Mouse (Mus musculus): ENCODE results near the gene Phf10. TPM values are rescaled to one million over a fixed set of nuclear protein-coding genes. Genes with fewer than 3 reads are reported as not detected.
A peak's percentile ranks its signal among the peaks of the same experiment; 100 is the strongest.
"Not testable (repeated sequence)": the region's sequence is repeated elsewhere in the genome, so short reads cannot be mapped to it uniquely, and the experiment has no call there.

Phf10 gene
- polyA plus RNA-seq, 1 experiment from 2014 or later: 34.7 TPM

DNA sequence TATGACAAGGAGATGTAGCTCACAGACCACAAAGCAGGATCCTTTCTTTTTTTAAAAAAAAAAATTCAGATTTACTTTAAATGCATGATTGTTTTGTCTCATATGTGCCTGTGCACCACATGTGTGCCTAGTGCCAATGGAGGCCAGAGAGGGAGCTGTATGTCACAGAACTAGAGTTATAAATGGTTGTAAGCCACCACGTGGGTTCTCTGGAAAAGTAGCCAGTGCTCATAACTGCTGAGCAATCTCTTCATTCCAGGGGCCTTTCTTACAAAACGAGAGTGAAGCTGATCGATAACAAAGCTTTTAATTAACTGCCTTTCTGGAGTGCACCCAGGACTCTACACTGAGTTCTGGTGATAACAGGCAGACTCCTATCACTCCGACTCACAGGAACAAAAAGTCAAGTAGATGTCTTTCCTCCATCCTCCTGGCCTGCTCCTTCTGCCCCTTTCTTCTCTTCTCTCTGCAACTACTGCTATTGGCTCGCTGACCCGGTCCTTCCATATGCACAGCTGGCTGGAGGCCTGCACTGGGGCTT lies 7.4 kb upstream of the Phf10 start:
- not testable (repeated sequence) for H3K36me3 ChIP-seq; H3K4me2 ChIP-seq (replicated peaks); H3K9me3 ChIP-seq; H3K4me3 ChIP-seq; ATAC-seq (ENCODE audit: insufficient number of reproducible peaks, insufficient read depth, low FRiP score, low TSS enrichment); H3K27me3 ChIP-seq; H3K27ac ChIP-seq; H3K4me1 ChIP-seq; H3K9ac ChIP-seq
- WGBS: no CpG with 5 or more reads among the region's 6 CpGs

DNA sequence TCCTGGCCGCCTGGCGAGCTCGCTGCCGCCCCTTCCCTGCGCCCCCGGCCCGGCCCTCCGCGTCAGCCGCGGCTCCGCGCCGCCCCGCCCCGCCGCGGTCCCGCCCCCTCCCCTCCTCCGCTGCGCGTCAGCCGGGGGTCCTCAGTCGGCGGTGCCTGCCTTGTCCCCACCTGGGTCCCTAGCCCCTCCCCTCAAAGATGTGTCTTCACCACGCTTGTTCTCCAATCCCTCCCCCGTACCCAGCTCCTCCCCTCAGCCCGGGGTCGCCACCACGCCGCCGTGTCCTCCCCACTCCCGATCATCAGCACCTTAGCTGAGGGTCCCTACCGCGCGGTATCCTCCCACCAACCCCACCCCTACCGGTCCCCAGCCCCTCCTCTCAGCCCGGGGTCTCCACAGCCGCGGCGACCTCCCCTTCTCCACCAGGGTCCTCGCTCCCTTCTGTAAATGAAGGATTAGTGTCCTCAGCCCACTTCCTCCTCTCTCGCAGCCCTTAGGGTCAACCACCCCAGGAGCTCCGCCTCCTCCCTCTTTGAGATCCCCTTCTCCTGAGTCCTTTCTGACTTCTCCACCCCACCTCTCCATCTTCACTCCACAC lies 583 bp upstream of the Phf10 start:
- not testable (repeated sequence) for H3K4me1 ChIP-seq; H3K9ac ChIP-seq; H3K27ac ChIP-seq; H3K36me3 ChIP-seq; H3K4me2 ChIP-seq (replicated peaks); H3K4me3 ChIP-seq; H3K27me3 ChIP-seq; H3K9me3 ChIP-seq
- ATAC-seq (ENCODE audit: insufficient number of reproducible peaks, insufficient read depth, low FRiP score, low TSS enrichment): peak; percentile 94
- no CpG with 5 or more reads among the region's 44 CpGs for WGBS

DNA sequence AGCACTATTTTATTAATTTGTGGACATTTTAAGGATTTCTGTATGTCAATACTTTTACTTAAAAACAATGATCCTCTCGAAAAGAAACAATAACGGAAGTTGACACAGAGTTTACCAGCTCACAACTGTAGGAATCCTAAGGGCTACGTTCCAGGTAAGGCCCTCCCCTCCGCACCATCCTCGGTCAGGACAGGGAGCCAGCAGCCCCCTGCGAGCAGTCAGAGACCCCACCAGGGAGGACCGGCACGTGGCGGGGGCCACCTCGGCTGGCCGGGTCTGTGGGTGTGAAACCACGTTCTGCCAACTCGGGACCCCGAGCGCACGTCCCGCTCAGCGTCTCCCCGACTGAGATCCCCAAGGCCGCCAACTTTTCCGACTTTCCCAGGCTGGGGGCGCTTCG lies 553 bp downstream of the Phf10 start:
- H3K9me3 ChIP-seq: no peaks in the 10 kb centered on the region
- 0 out of 2 replicates have a peak, but pooled peaks cover 4% of the 10 kb centered on the region for H3K36me3 ChIP-seq
- no peak overlapping the region for H3K27ac ChIP-seq
- peak overlapping the region; percentile 72 for H3K4me3 ChIP-seq
- ATAC-seq (ENCODE audit: insufficient number of reproducible peaks, insufficient read depth, low FRiP score, low TSS enrichment): peak; percentile 23; the same call in 1 of the 2 replicates
- H3K27me3 ChIP-seq: no peaks in the 10 kb centered on the region
- peak overlapping the region; percentile 71 for H3K9ac ChIP-seq
- 1% methylated on average over 23 of the region's 23 CpGs for WGBS
- peaks cover 7% of the 10 kb centered on the region for H3K4me1 ChIP-seq
- peak overlapping the region; percentile 72 for H3K4me2 ChIP-seq (replicated peaks)

DNA sequence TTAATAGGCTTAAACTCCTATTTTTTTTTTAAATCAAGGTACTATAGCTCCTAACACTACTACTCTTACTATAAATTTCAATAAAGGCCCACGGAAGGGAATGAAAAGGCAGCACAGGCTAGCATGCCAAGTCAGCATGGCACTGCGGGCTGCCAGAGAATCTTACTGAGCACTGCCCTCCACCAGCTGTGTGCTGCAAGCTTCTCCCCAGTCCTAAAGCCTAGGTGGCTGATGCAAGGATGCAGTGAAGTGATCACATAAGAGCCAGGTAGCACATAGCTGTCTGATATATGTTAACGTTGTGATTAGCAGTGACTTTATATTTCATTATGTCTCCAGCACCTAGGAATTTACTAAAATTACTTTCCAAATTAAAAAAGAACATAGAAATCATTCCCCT lies 1.1 kb downstream of the Phf10 start:
- Histone ChIP-seq H3K36me3 (0 out of 2 replicates have a peak, but pooled peaks cover 4% of the 10 kb centered on the region), H3K9me3 (no peaks in the 10 kb centered on the region), H3K27me3 (no peaks in the 10 kb centered on the region), H3K4me3 (peak overlapping the region; percentile 26; the same call in 1 of the 2 replicates), H3K4me1 (peaks cover 7% of the 10 kb centered on the region), H3K9ac (peak overlapping the region; percentile 40), H3K27ac (no peak overlapping the region), H3K4me2 (replicated peaks) (peak overlapping the region; percentile 72)
- no peak for ATAC-seq (ENCODE audit: insufficient number of reproducible peaks, insufficient read depth, low FRiP score, low TSS enrichment)
- 35% methylated on average over 3 of the region's 3 CpGs for WGBS

DNA sequence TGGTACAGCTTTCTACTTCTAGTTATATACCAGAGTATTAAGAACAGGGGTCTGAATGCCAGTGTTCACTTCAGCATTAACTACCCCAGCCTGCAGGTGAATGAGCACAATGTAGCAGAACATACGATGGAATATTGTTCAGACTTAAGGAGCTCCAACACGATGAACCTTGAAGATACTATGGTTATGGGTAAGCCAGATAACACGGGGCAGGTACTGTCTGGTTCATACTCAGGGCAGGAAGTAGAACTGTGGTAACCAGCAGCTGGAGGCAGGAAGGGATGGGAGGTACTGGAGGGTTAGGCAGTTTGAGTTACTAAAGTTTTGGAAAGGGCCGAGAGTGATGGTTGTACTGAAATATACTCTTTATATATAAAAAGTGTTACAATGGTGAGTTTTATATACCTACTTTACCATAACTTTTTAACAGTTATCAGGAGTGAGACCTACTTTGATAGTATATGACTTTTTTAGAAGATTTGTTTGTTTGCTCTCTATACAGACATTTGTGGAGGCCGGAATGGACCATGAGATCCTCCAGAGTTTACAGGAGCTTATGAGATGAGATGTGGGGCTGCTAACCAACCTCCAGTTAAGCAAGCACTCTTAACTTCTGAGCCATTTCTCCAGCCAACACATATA lies 2.3 kb downstream of the Phf10 start:
- ATAC-seq (ENCODE audit: insufficient number of reproducible peaks, insufficient read depth, low FRiP score, low TSS enrichment): no peak

DNA sequence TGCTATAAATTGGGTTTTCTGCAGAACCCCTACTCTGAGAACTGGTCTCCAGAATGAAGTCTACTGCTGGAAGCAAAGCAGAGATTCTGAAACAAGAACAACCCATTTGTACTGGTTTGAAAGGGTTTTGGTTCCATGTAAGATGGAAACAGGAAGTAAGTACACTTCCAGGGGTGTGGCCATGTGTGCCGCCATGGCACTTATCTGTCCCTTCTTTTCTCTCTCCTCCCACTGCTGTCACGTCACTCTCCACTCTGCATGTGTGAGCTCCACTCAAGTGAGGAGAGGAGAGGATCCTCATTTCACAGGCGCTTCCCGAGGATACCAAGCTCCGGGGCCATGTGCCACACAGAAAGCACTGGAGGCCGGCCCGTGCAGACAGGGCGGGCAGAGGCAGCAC lies 7.6 kb downstream of the Phf10 start:
- 90% methylated on average over 8 of the region's 8 CpGs for WGBS
- no peak overlapping the region for H3K27ac ChIP-seq

More for the DNA sequence above, 2.3 kb downstream of the Phf10 start:
- Histone ChIP-seq H3K9me3 (no peaks in the 10 kb centered on the region), H3K4me1 (peaks cover 7% of the 10 kb centered on the region), H3K36me3 (peaks cover 13% of the 10 kb centered on the region), H3K4me3 (no peak overlapping the region), H3K27me3 (no peaks in the 10 kb centered on the region), H3K4me2 (replicated peaks) (no peak overlapping the region), H3K27ac (no peak overlapping the region), H3K9ac (no peak overlapping the region)
- WGBS: 87% methylated on average over 5 of the region's 5 CpGs

DNA sequence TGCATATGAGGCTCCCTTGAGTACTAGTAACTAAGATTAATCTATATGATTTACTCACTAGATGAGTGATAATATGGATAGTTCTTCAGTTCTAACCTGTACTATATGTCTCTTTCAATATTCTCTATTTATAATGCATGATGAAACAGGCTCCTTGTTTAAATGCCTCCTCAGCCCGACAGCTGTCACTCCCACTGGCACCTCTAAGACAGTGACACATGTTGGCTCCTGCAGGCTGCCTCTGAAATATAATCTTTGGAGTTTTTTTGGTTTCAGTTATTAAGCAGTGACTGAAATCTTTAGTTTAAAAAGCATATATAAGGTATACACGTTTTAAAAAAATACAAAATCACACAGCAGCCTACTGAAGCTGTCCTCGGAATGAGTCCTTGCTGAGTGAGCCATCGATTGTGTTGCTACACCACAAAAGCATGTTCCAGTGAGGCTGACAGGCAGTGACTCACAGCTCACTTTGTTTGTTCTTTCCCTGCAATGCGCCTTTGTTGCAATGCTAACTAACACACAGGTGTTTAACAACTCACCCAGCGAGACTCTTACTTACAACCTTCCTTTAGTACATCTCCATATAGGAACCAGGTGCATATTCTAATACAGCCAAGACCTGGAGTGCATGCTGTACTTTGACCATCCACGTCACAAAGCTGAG lies 11.8 kb downstream of the Phf10 start:
- no peak for ATAC-seq (ENCODE audit: insufficient number of reproducible peaks, insufficient read depth, low FRiP score, low TSS enrichment)
- no peak overlapping the region for H3K9ac ChIP-seq
- WGBS: 86% methylated on average over 7 of the region's 7 CpGs

More for the DNA sequence above, 7.6 kb downstream of the Phf10 start:
- Histone ChIP-seq H3K4me1 (0 out of 2 replicates have a peak, but pooled peaks cover under 1% of the 10 kb centered on the region), H3K9me3 (no peaks in the 10 kb centered on the region), H3K36me3 (peaks cover 50% of the 10 kb centered on the region), H3K9ac (no peak overlapping the region), H3K4me3 (no peak overlapping the region), H3K4me2 (replicated peaks) (no peak overlapping the region), H3K27me3 (no peaks in the 10 kb centered on the region)
- ATAC-seq (ENCODE audit: insufficient number of reproducible peaks, insufficient read depth, low FRiP score, low TSS enrichment): no peak

DNA sequence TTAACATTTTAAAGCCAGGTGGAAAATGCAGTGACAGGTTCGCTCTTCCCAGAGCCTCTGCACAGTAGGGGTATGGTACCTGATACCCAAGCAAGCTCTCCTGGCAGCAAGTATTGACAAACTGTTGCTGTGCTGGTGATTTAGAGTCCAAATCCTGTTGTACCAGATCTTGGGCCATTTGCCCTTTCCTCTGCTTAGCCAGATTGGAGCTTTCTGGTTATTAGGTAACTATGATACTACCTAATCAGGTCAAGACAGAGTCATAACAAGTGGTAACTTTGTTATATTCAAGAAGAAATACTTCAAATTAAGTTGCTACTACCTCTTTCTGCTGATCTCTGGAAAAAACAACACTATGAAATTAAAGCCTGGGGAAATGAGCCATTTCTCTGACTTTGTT lies 16.5 kb downstream of the Phf10 start:
- Histone ChIP-seq H3K9me3 (no peaks in the 10 kb centered on the region), H3K27ac (no peak overlapping the region), H3K4me2 (replicated peaks) (peak overlapping the region; percentile 95), H3K36me3 (peaks cover 33% of the 10 kb centered on the region), H3K27me3 (no peaks in the 10 kb centered on the region), H3K4me1 (peaks cover 16% of the 10 kb centered on the region), H3K4me3 (no peak overlapping the region), H3K9ac (no peak overlapping the region)
- WGBS: 88% methylated on average over 1 of the region's 1 CpGs
- no peak for ATAC-seq (ENCODE audit: insufficient number of reproducible peaks, insufficient read depth, low FRiP score, low TSS enrichment)

More for the DNA sequence above, 11.8 kb downstream of the Phf10 start:
- no peak overlapping the region for H3K27ac ChIP-seq
- peaks cover 71% of the 10 kb centered on the region for H3K36me3 ChIP-seq
- peaks cover 3% of the 10 kb centered on the region for H3K4me1 ChIP-seq
- H3K9me3 ChIP-seq: no peaks in the 10 kb centered on the region
- H3K27me3 ChIP-seq: no peaks in the 10 kb centered on the region
- no peak overlapping the region for H3K4me2 ChIP-seq (replicated peaks)
- no peak overlapping the region for H3K4me3 ChIP-seq

DNA sequence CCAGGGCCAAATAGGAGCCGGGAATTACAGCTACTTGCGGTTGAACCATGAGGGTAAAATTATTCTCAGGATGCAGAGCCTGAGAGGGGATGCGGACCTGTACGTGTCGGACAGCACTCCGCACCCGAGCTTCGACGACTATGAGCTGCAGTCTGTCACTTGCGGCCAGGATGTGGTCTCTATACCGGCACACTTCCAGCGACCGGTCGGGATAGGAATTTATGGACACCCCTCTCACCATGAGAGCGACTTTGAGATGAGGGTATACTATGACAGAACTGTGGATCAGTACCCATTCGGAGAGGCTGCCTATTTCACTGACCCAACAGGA lies 17.4 kb downstream of the Phf10 start:
- Histone ChIP-seq H3K27ac (peak overlapping the region; percentile 80; the same call in 1 of the 2 replicates), H3K9ac (peak overlapping the region; percentile 83), H3K9me3 (no peaks in the 10 kb centered on the region), H3K4me1 (peaks cover 16% of the 10 kb centered on the region), H3K4me2 (replicated peaks) (peak overlapping the region; percentile 95), H3K27me3 (no peaks in the 10 kb centered on the region), H3K4me3 (peak overlapping the region; percentile 87), H3K36me3 (peaks cover 27% of the 10 kb centered on the region; the same call in 1 of the 2 replicates)
- WGBS: 25% methylated on average over 16 of the region's 16 CpGs
- ATAC-seq (ENCODE audit: insufficient number of reproducible peaks, insufficient read depth, low FRiP score, low TSS enrichment): peak; percentile 1; the same call in 1 of the 2 replicates

DNA sequence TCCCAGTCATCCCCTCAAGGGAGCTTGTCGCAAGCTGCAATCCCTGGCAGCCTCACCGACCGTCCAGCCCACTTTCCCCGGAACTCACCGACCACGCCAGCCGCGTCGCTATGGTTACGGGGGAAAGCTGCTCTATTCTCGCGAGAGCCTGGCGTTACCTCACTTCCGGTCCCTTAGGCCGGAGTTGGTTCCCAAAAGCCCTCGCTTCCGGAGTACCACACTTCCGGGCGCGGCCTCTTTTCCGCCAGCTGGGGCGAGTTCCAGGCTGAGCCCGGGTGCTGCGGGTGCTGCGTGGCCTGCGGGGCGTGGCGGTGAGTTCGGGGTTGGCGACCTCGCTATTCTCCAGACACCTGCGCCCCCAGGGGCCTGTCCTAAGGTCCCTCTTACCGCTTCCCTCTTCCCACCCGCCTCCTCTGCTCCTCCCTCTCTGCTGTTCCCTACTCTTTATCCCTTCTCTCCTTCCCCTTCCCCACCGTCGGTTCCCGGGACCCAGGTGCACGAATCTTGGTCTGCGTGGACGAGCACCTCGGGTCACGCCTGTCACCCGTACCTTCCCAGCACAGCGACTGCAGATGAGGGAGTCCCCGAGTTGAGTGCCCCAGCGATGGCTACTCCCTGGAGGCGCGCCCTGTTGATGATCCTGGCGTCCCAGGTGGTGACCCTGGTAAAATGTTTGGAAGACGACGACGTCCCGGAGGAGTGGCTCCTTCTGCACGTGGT lies 17.9 kb downstream of the Phf10 start, which contains the start of the genes Wdr27 and 1600012H06Rik:
Wdr27 (minus strand) TSS at position 150 of the 720 bp plus-strand sequence.
1600012H06Rik (plus strand) TSS at position 176 of the 720 bp plus-strand sequence.
- Histone ChIP-seq H3K27ac (peak within 1 kb of the TSS; percentile 80), H3K4me1 (peaks cover 16% of the 10 kb centered on the region), H3K27me3 (no peaks in the 10 kb centered on the region), H3K4me3 (peak within 1 kb of the TSS; percentile 87), H3K9me3 (no peaks in the 10 kb centered on the region), H3K36me3 (peaks cover 22% of the 10 kb centered on the region; the same call in 1 of the 2 replicates), H3K4me2 (replicated peaks) (peak within 1 kb of the TSS; percentile 95), H3K9ac (peak within 1 kb of the TSS; percentile 83)
- under 1% methylated on average over 54 of the region's 54 CpGs for whole genome bisulfite sequencing
- peak; percentile 96 for ATAC-seq (ENCODE audit: insufficient number of reproducible peaks, insufficient read depth, low FRiP score, low TSS enrichment)

DNA sequence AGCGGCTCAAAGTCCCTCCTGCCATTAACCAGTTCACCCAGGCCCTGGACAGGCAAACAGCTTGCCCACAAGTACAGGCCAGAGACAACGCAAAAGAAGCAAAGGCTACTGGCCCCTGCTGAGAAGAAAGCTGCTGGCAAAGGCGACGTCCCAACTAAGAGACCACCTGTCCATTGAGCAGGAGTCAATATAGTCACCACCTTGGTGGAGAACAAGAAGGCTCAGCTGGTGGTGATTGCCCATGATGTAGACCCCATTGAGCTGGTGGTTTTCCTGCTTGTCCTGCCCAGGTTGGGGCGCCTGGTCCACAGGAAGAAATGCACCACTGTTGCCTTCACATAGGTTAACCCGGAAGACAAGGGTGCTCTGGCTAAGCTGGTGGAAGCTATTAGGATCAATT lies 18.9 kb downstream of the Phf10 start:
- peaks cover 16% of the 10 kb centered on the region for H3K4me1 ChIP-seq
- peak overlapping the region; percentile 95 for H3K4me2 ChIP-seq (replicated peaks)
- not testable (repeated sequence) for H3K27ac ChIP-seq; H3K27me3 ChIP-seq; H3K9me3 ChIP-seq; ATAC-seq (ENCODE audit: insufficient number of reproducible peaks, insufficient read depth, low FRiP score, low TSS enrichment)
- H3K4me3 ChIP-seq: peak overlapping the region; percentile 87
- 64% methylated on average over 6 of the region's 6 CpGs for WGBS
- peak overlapping the region; percentile 83 for H3K9ac ChIP-seq
- peaks cover 19% of the 10 kb centered on the region; the same call in 1 of the 2 replicates for H3K36me3 ChIP-seq

Data from embryonic facial prominence, embryonic 12.5 days (tissue).